Mouse (Mus musculus): Measurements from ENCODE around the gene Itga11. TPM values are rescaled to one million over a fixed set of nuclear protein-coding genes. Genes with fewer than 3 reads are reported as not detected.

The Itga11 gene
- total and polyA plus RNA-seq, 2 experiments from 2014 or later = 0.48 to 2.2 TPM

DNA sequence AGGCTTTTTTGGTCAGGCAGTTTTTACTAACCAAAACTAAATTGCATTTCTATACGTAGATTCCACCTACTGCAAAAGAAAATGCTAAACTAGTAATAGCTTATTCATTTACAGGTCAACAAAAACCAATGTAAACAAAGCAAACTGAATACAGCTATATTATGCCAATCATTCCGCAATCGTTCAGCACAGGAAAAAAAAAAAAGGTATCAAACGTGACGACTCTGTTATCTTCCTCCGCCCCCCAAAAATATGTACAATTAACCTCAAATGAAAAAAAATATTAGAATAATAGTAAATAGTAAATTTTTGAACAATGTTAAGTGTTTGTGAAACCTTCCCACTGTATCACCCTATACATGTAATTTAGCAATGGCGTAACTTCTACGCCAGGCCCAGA is 132.5 kb downstream of the Itga11 start:
- Histone ChIP-seq H3K4me3 (ENCODE audit: low read depth, low read length) (peak overlapping the region; percentile 91), H3K36me3 (ENCODE audit: insufficient read depth) (no peaks in the 10 kb centered on the region), H3K27me3 (ENCODE audit: insufficient read depth, low read length) (no peaks in the 10 kb centered on the region), H3K9me3 (ENCODE audit: low read length) (no peaks in the 10 kb centered on the region), H3K4me2 (ENCODE audit: low read depth) (peak overlapping the region; percentile 68), H3K9ac (peak overlapping the region; percentile 90), H3K27ac (ENCODE audit: low read depth, low read length) (0 out of 2 replicates have a peak overlapping the region, but pooled peaks have one; percentile 97), H3K4me1 (ENCODE audit: insufficient read depth) (peaks cover 22% of the 10 kb centered on the region)
- DNase-seq (no peak), ATAC-seq (no peak)
- WGBS = 12% methylated on average over 8 of the region's 8 CpGs
- TF ChIP-seq CTCF (IDR thresholded peaks at IDR 0.05; ENCODE audit: low read depth) = no peak

DNA sequence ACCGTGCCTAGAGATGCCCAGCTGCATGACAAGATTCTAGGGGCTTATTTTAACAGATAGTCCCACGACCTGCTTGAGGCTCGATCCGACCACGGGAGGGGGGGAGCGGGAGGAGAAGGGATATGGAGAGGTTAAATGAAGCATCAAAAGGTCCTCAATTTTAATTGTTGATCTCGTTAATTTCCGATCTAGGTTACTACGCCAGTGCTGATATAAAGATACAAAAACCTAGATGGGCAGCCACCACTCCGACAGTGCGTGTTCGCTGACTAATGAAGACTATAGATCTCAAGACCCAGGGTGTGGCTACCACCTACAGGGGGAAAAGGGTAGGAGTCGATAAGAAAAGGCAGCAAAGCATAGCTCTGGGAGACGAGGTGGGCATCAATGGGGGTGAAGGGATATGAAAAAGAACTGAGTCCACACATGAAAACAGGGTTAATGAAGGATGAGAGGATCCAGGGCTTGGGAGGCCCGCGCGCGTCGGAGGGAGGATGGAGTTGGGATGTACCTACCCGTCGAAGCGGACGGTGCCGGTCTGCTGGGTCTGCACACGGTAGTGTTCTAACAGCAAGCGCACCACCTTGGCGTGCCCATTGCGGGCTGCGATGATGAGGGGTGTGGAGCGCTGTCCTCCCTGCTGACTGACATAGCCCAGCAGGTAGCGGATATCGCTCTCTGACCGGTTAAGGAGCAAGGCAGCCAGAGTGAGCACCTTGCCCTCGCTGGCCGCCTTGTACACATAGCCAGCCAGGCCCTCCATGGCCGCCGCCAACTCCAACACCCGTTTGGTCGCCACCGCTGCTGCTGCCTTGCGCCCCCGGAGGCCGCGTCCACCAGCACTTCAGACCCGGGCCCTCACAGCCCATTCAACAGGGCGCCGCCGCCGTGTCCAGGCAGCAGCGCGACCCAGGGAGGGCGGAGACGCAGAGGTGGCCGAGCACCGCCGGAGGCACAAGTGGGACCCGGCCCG is 133.2 kb downstream of the Itga11 start:
- H3K4me2 ChIP-seq (ENCODE audit: low read depth) = peak overlapping the region; percentile 68
- DNase-seq (peak; percentile 59), ATAC-seq (peak; percentile 64)
- peaks cover 22% of the 10 kb centered on the region for H3K4me1 ChIP-seq (ENCODE audit: insufficient read depth)
- peak; percentile 56 for TF ChIP-seq CTCF (IDR thresholded peaks at IDR 0.05; ENCODE audit: low read depth)
- no peaks in the 10 kb centered on the region for H3K36me3 ChIP-seq (ENCODE audit: insufficient read depth)
- WGBS = under 1% methylated on average over 54 of the region's 58 CpGs
- peak overlapping the region; percentile 91 for H3K4me3 ChIP-seq (ENCODE audit: low read depth, low read length)
- H3K27ac ChIP-seq (ENCODE audit: low read depth, low read length) = peak overlapping the region; percentile 97
- H3K9ac ChIP-seq = peak overlapping the region; percentile 90
- H3K9me3 ChIP-seq (ENCODE audit: low read length) = no peaks in the 10 kb centered on the region
- H3K27me3 ChIP-seq (ENCODE audit: insufficient read depth, low read length) = no peaks in the 10 kb centered on the region

DNA sequence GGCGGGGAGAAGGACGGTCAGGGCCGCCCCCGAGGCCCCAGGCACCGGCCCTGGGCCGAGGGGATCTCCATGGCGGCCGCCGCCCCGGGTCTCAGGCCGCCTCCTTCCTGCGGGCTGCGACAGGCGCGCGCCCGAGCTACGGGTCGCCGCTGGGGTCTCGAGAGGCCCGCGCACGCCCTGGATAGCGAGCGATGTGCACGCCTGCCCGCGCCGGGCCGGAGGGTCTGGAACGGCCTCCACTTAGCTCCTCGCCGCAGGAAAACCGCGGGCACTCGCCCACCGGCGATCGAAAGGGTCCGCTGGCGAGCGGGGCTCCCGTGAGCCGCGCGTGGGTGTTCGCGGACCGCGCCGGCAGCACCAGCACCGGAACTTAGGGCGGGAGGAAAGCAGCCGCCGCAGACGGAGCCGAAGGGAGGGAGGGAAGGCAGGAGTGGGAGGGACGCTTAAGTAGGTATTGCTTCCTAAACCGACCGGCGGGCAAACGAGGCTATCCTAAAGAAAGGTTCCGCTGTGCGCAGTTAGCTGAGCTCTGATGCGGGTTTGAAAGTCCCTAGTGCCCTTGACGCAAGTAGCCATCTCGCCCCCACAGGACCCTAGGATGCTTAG is 134.0 kb downstream of the Itga11 start, which contains the start of gene Fem1b:
Fem1b (minus strand) TSS at position 419 of the 606 bp plus-strand sequence.
- Histone ChIP-seq H3K36me3 (ENCODE audit: insufficient read depth) (no peaks in the 10 kb centered on the region), H3K9ac (peak within 1 kb of the TSS; percentile 90), H3K4me1 (ENCODE audit: insufficient read depth) (peaks cover 22% of the 10 kb centered on the region), H3K27me3 (ENCODE audit: insufficient read depth, low read length) (no peaks in the 10 kb centered on the region), H3K27ac (ENCODE audit: low read depth, low read length) (peak within 1 kb of the TSS; percentile 97), H3K4me2 (ENCODE audit: low read depth) (peak within 1 kb of the TSS; percentile 68), H3K4me3 (ENCODE audit: low read depth, low read length) (peak within 1 kb of the TSS; percentile 91), H3K9me3 (ENCODE audit: low read length) (no peaks in the 10 kb centered on the region)
- WGBS = 2% methylated on average over 54 of the region's 68 CpGs
- no peak for TF ChIP-seq CTCF (IDR thresholded peaks at IDR 0.05; ENCODE audit: low read depth)
- DNase-seq (peak; percentile 95), ATAC-seq (peak; percentile 94)

DNA sequence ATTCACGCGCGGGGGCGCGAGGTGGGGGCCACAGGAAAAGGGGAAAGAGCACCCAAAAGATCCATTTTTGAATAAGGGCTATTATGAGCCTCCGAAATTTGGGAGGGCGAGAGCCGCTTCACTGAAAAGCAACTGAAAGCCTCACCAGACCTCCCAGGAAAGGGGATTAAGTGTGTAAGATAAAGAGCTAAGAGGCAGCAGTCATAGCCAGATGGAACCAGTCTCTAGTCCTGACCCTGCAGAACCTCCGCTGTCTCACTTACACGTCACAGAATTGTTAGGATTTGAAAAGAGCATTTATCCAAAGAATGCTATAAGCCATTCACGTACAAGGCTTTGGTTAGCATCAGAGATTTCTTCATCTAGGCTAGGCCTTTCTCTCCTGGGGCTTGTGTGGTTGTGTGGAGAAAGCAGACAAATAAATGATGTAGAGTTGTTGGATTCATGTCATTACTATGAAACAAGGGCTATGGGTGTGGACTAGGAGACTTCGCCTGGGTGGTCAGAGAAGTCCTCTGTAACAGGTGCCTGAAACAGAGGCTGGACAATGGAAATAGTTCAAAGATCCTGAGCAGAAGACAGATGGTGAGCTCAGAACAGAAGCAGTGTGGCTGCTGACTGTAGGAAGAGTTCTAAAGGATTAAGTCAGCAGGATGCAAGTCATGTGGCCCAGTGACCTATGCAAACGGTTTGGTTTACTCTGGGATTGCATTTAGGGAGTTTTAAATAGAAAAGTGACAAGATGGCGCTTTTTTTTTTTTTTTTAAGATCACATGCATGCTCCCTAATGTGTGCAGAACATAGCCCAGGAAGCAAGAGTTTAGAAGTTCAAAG is 134.8 kb downstream of the Itga11 start:
- Histone ChIP-seq H3K27ac (ENCODE audit: low read depth, low read length) (peak overlapping the region; percentile 97), H3K4me2 (ENCODE audit: low read depth) (peak overlapping the region; percentile 68), H3K36me3 (ENCODE audit: insufficient read depth) (no peaks in the 10 kb centered on the region), H3K4me3 (ENCODE audit: low read depth, low read length) (peak overlapping the region; percentile 91), H3K9me3 (ENCODE audit: low read length) (no peaks in the 10 kb centered on the region), H3K27me3 (ENCODE audit: insufficient read depth, low read length) (no peaks in the 10 kb centered on the region), H3K4me1 (ENCODE audit: insufficient read depth) (peaks cover 22% of the 10 kb centered on the region), H3K9ac (peak overlapping the region; percentile 90)
- ATAC-seq (peak; percentile 16; the same call in 1 of the 2 replicates), DNase-seq (no peak)
- 6% methylated on average over 14 of the region's 14 CpGs for WGBS
- no peak for TF ChIP-seq CTCF (IDR thresholded peaks at IDR 0.05; ENCODE audit: low read depth)

DNA sequence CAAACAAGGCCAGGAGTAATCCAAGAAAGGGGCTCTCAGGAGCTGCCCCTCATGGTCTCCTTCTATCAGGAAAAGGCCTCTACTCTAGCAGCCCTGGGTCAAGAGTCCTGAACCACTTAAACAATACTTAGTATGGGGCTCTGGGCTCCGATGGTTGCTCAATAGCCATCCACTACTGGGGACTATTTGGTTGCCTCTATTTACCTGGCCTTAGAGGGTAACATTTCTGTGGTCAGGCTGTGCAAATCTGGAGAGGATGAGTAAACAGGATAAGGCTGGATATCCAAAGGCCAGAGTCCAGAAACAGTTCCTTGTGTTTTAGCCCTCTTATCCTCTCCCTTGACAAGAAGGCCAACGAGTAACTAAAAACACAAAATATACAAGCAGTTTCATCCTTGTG is 137.1 kb downstream of the Itga11 start:
- 85% methylated on average over 2 of the region's 2 CpGs for WGBS
- H3K4me3 ChIP-seq (ENCODE audit: low read depth, low read length) = no peak overlapping the region
- no peak for ATAC-seq

GRCm38 (mm10) chr9:62816323-62817098 is 138.9 kb downstream of the Itga11 start:
- no peak overlapping the region for H3K9ac ChIP-seq
- TF ChIP-seq CTCF (IDR thresholded peaks at IDR 0.05; ENCODE audit: low read depth) = no peak
- no peaks in the 10 kb centered on the region for H3K9me3 ChIP-seq (ENCODE audit: low read length)
- 73% methylated on average over 9 of the region's 9 CpGs for WGBS
- H3K27ac ChIP-seq (ENCODE audit: low read depth, low read length) = no peak overlapping the region
- no peaks in the 10 kb centered on the region for H3K27me3 ChIP-seq (ENCODE audit: insufficient read depth, low read length)
- DNase-seq = no peak
- no peaks in the 10 kb centered on the region for H3K36me3 ChIP-seq (ENCODE audit: insufficient read depth)
- H3K4me1 ChIP-seq (ENCODE audit: insufficient read depth) = 0 out of 2 replicates have a peak, but pooled peaks cover 8% of the 10 kb centered on the region
- no peak overlapping the region for H3K4me3 ChIP-seq (ENCODE audit: low read depth, low read length)
- no peak for ATAC-seq
- H3K4me2 ChIP-seq (ENCODE audit: low read depth) = no peak overlapping the region

More for the DNA sequence above, 137.1 kb downstream of the Itga11 start:
- no peak overlapping the region for H3K4me2 ChIP-seq (ENCODE audit: low read depth)
- no peaks in the 10 kb centered on the region for H3K27me3 ChIP-seq (ENCODE audit: insufficient read depth, low read length)
- H3K27ac ChIP-seq (ENCODE audit: low read depth, low read length) = no peak overlapping the region
- H3K9me3 ChIP-seq (ENCODE audit: low read length) = no peaks in the 10 kb centered on the region
- H3K4me1 ChIP-seq (ENCODE audit: insufficient read depth) = 0 out of 2 replicates have a peak, but pooled peaks cover 8% of the 10 kb centered on the region
- DNase-seq = no peak
- H3K9ac ChIP-seq = no peak overlapping the region
- TF ChIP-seq CTCF (IDR thresholded peaks at IDR 0.05; ENCODE audit: low read depth) = no peak
- H3K36me3 ChIP-seq (ENCODE audit: insufficient read depth) = no peaks in the 10 kb centered on the region
